Mouse (Mus musculus) hindbrain, embryonic 16.5 days (tissue): Measurements from ENCODE around the gene Map7d2. TPM values are rescaled to one million over a fixed set of nuclear protein-coding genes. Genes with fewer than 3 reads are reported as not detected.
"Not testable (repeated sequence)": the region's sequence is repeated elsewhere in the genome, so short reads cannot be mapped to it uniquely, and the experiment has no call there.

Experiments used
- ATAC-seq: fragments of 200-750 bp; cut with Nextera tagmentation; 2 replicates; pipeline ENCODE4 v1.8.0; 2017; ENCODE audit warnings: moderate TSS enrichment, moderate library complexity
- H3K27ac ChIP-seq: fragments of 300-500 bp; sonication (generic); 2 replicates; pipeline ENCODE4 v1.5.1; 2014; ENCODE audit warnings: low read depth, mild to moderate bottlenecking, control low read depth, low read length, moderate library complexity
- H3K27me3 ChIP-seq: fragments of 300-500 bp; sonication (generic); replicated peaks from 2 replicates; pipeline ENCODE4 v1.6.1; 2014; ENCODE audit warnings: low read length; ENCODE audit not compliant: control insufficient read depth, insufficient read depth
- H3K36me3 ChIP-seq: fragments of 300-500 bp; sonication (generic); 2 replicates; pipeline ENCODE4 v1.6.1; 2014; ENCODE audit warnings: mild to moderate bottlenecking, low read length, moderate library complexity, mixed read lengths; ENCODE audit not compliant: control insufficient read depth, insufficient read depth
- H3K4me1 ChIP-seq: fragments of 300-500 bp; sonication (generic); 2 replicates; pipeline ENCODE4 v1.6.1; 2014; ENCODE audit warnings: low read depth, low read length; ENCODE audit not compliant: control insufficient read depth, insufficient read depth
- H3K4me2 ChIP-seq: fragments of 300-500 bp; sonication (generic); 2 replicates; pipeline ENCODE4 v1.6.1; 2014; ENCODE audit warnings: mild to moderate bottlenecking, low read length, control low read depth, moderate library complexity
- H3K4me3 ChIP-seq: fragments of 300-500 bp; sonication (generic); 2 replicates; pipeline ENCODE4 v1.5.1; 2014; ENCODE audit warnings: mild to moderate bottlenecking, low read length, control low read depth, moderate library complexity
- H3K9ac ChIP-seq: fragments of 300-500 bp; sonication (generic); 2 replicates; pipeline ENCODE4 v1.6.1; 2014; ENCODE audit warnings: low read depth, mild to moderate bottlenecking, control low read depth, low read length, moderate library complexity
- H3K9me3 ChIP-seq: fragments of 300-500 bp; sonication (generic); 2 replicates; pipeline ENCODE4 v1.6.1; 2014; ENCODE audit warnings: mild to moderate bottlenecking, low read length, moderate library complexity; ENCODE audit not compliant: control insufficient read depth
- WGBS: fragments of 180-500 bp; shearing (Covaris S2); extraction: QIAGEN DNeasy Blood & Tissue Kit; methylation state at CpG from one replicate; pipeline ENCODE4 v1.1.7; 2014; 5-methylcytosine and 5-hydroxymethylcytosine counted together
- polyA plus RNA-seq: library from polyadenylated mRNA; unstranded; fragments of >200 nt; fragmentation: Nextera tagmentation; extraction: Ambion mirVana; gene quantifications from 2 replicates; pipeline ENCODE4 v1.2.1, GENCODE M21; 2015

Gene Map7d2
- polyA plus RNA-seq, 1 experiment from 2014 or later = 57.6 TPM

- H3K9me3 ChIP-seq = 0 out of 2 replicates have a peak, but pooled peaks cover 2% of the 10 kb centered on the region
- H3K4me1 ChIP-seq = no peaks in the 10 kb centered on the region
- peak overlapping the region; percentile 68 for H3K9ac ChIP-seq
- H3K36me3 ChIP-seq = no peaks in the 10 kb centered on the region
- peak overlapping the region; percentile 58 for H3K4me3 ChIP-seq
- peak overlapping the region; percentile 74 for H3K27ac ChIP-seq
- H3K4me2 ChIP-seq = peak overlapping the region; percentile 60
- no peaks in the 10 kb centered on the region for H3K27me3 ChIP-seq
- 17% methylated on average over 44 of the region's 65 CpGs for WGBS
- peak; percentile 71 for ATAC-seq
These were observed 679 bp downstream of the Map7d2 start for GRCm38 (mm10) chrX:159414829-159415673.

- not testable (repeated sequence) for H3K9ac ChIP-seq, H3K27me3 ChIP-seq, H3K36me3 ChIP-seq, H3K4me1 ChIP-seq, H3K4me2 ChIP-seq, ATAC-seq, H3K9me3 ChIP-seq, H3K27ac ChIP-seq, H3K4me3 ChIP-seq
- 90% methylated on average over 3 of the region's 3 CpGs for WGBS
These were observed 16.1 kb downstream of the Map7d2 start for GRCm38 (mm10) chrX:159430507-159430906.

GRCm38 (mm10) chrX:159442128-159442527 is 27.8 kb downstream of the Map7d2 start:
- no peak overlapping the region for H3K4me2 ChIP-seq
- no peak overlapping the region for H3K27ac ChIP-seq
- H3K4me1 ChIP-seq = no peaks in the 10 kb centered on the region
- H3K36me3 ChIP-seq = no peaks in the 10 kb centered on the region
- no peak overlapping the region for H3K4me3 ChIP-seq
- H3K9me3 ChIP-seq = no peaks in the 10 kb centered on the region
- ATAC-seq = no peak
- WGBS = 26% methylated on average over 3 of the region's 3 CpGs
- H3K27me3 ChIP-seq = no peaks in the 10 kb centered on the region
- H3K9ac ChIP-seq = no peak overlapping the region

- H3K4me2 ChIP-seq = no peak overlapping the region
- H3K4me3 ChIP-seq = no peak overlapping the region
- ATAC-seq = no peak
- no peaks in the 10 kb centered on the region for H3K9me3 ChIP-seq
- H3K27me3 ChIP-seq = no peaks in the 10 kb centered on the region
- H3K36me3 ChIP-seq = no peaks in the 10 kb centered on the region
- no peak overlapping the region for H3K27ac ChIP-seq
- no peak overlapping the region for H3K9ac ChIP-seq
- no peaks in the 10 kb centered on the region for H3K4me1 ChIP-seq
- 100% methylated on average over 1 of the region's 1 CpGs for WGBS
These were observed 32.8 kb downstream of the Map7d2 start for GRCm38 (mm10) chrX:159447133-159447532.

GRCm38 (mm10) chrX:159459006-159459654 is 44.8 kb downstream of the Map7d2 start:
- Histone ChIP-seq H3K9me3 (no peaks in the 10 kb centered on the region), H3K9ac (no peak overlapping the region), H3K27me3 (no peaks in the 10 kb centered on the region), H3K36me3 (no peaks in the 10 kb centered on the region), H3K4me1 (no peaks in the 10 kb centered on the region), H3K4me2 (peak overlapping the region; percentile 37; the same call in 1 of the 2 replicates), H3K27ac (no peak overlapping the region), H3K4me3 (peak overlapping the region; percentile 14; the same call in 1 of the 2 replicates)
- peak; percentile 92 for ATAC-seq
- 26% methylated on average over 7 of the region's 7 CpGs for WGBS

GRCm38 (mm10) chrX:159474799-159475198 is 60.4 kb downstream of the Map7d2 start:
- Histone ChIP-seq H3K4me2 (no peak overlapping the region), H3K4me1 (no peaks in the 10 kb centered on the region), H3K4me3 (no peak overlapping the region), H3K9ac (no peak overlapping the region), H3K27ac (no peak overlapping the region), H3K27me3 (no peaks in the 10 kb centered on the region), H3K36me3 (no peaks in the 10 kb centered on the region), H3K9me3 (no peaks in the 10 kb centered on the region)
- no peak for ATAC-seq
- WGBS = 88% methylated on average over 1 of the region's 1 CpGs

- not testable (repeated sequence) for H3K36me3 ChIP-seq, H3K4me2 ChIP-seq, ATAC-seq, H3K27ac ChIP-seq, H3K4me3 ChIP-seq, H3K9ac ChIP-seq, H3K27me3 ChIP-seq, H3K4me1 ChIP-seq, H3K9me3 ChIP-seq
- WGBS = 81% methylated on average over 4 of the region's 4 CpGs
These were observed 64.0 kb downstream of the Map7d2 start for GRCm38 (mm10) chrX:159478243-159478940.

GRCm38 (mm10) chrX:159484247-159484646 is 69.9 kb downstream of the Map7d2 start:
- Histone ChIP-seq H3K9me3 (no peaks in the 10 kb centered on the region), H3K4me2 (no peak overlapping the region), H3K36me3 (0 out of 2 replicates have a peak, but pooled peaks cover 2% of the 10 kb centered on the region), H3K4me3 (no peak overlapping the region), H3K9ac (no peak overlapping the region), H3K4me1 (no peaks in the 10 kb centered on the region), H3K27ac (no peak overlapping the region), H3K27me3 (no peaks in the 10 kb centered on the region)
- ATAC-seq = no peak
- 88% methylated on average over 1 of the region's 1 CpGs for WGBS

- Histone ChIP-seq H3K4me1 (no peaks in the 10 kb centered on the region), H3K4me2 (no peak overlapping the region), H3K9me3 (no peaks in the 10 kb centered on the region), H3K36me3 (no peaks in the 10 kb centered on the region), H3K27me3 (no peaks in the 10 kb centered on the region), H3K4me3 (no peak overlapping the region), H3K9ac (no peak overlapping the region), H3K27ac (no peak overlapping the region)
- no peak for ATAC-seq
- whole genome bisulfite sequencing = 76% methylated on average over 2 of the region's 2 CpGs
These were observed 88.8 kb downstream of the Map7d2 start for GRCm38 (mm10) chrX:159503181-159503580.
